Mouse (Mus musculus): Measurements from ENCODE around the gene Tcf20. TPM values are rescaled to one million over a fixed set of nuclear protein-coding genes. Genes with fewer than 3 reads are reported as not detected.

The Tcf20 gene
- polyA plus RNA-seq, 1 experiment = 38.4 TPM

GRCm38 (mm10) chr15:82822347-82822746 lies 165.3 kb downstream of the Tcf20 start:
- peaks cover 6% of the 10 kb centered on the region for H3K4me1 ChIP-seq (ENCODE audit: control insufficient read depth, insufficient read depth, low read length)
- H3K27ac ChIP-seq (ENCODE audit: insufficient read depth, low read length) = no peak overlapping the region
- TF ChIP-seq CTCF (IDR thresholded peaks at IDR 0.05; ENCODE audit: extremely low read depth, insufficient read depth, low read length) = no peak
- no peak for TF ChIP-seq POLR2A (IDR thresholded peaks at IDR 0.05; ENCODE audit: extremely low read depth, insufficient read depth, low read length)
- no peak overlapping the region for H3K4me3 ChIP-seq (ENCODE audit: insufficient read depth, low read length)

DNA sequence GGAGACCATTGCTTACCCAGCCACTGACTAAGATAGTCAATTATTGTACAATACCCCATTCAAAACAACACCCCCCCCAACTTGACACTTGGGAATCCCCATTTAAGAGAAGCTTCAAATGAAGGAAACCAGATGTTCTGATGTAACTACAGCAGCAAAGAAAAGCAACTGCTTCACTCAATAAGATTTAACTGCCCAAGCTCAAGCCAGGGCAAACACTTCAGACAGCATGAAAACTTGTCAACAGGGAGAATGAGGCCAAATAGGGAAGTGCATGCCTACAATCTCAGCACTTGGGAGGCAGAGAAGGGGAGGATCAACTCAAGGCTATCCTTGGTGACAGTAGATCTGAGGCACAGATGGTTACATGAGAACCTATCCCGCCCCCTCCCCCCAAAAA lies 166.0 kb downstream of the Tcf20 start:
- no peak overlapping the region for H3K27ac ChIP-seq (ENCODE audit: insufficient read depth, low read length)

DNA sequence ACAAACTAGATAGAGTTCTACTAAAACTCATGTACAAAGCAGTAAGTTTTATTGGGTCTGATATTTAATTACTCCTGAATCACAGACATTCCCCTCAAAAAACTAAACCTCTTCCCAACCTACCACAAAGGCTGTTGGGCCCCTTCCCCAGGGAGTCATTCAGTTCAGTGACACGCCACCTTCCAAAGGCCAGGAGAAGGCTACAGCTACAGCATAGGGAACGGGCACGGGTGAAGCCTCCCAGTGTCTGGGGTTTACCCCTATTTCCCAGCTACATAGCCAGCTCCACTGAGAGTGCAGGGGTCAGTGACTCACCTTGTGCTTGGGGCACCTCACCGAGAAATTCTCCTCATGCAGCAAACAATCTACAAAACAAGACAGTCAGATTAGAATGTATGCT lies 172.4 kb downstream of the Tcf20 start:
- Histone ChIP-seq H3K4me1 (ENCODE audit: control insufficient read depth, insufficient read depth, low read length) (peaks cover 3% of the 10 kb centered on the region), H3K4me3 (ENCODE audit: insufficient read depth, low read length) (no peak overlapping the region), H3K27ac (ENCODE audit: insufficient read depth, low read length) (no peak overlapping the region)
- TF ChIP-seq POLR2A (IDR thresholded peaks at IDR 0.05; ENCODE audit: extremely low read depth, insufficient read depth, low read length) (no peak), CTCF (IDR thresholded peaks at IDR 0.05; ENCODE audit: extremely low read depth, insufficient read depth, low read length) (no peak)

More for the DNA sequence above, 166.0 kb downstream of the Tcf20 start:
- H3K4me3 ChIP-seq (ENCODE audit: insufficient read depth, low read length) = no peak overlapping the region
- H3K4me1 ChIP-seq (ENCODE audit: control insufficient read depth, insufficient read depth, low read length) = peaks cover 6% of the 10 kb centered on the region
- no peak for TF ChIP-seq CTCF (IDR thresholded peaks at IDR 0.05; ENCODE audit: extremely low read depth, insufficient read depth, low read length)

GRCm38 (mm10) chr15:82814806-82815205 lies 172.9 kb downstream of the Tcf20 start:
- peaks cover 3% of the 10 kb centered on the region for H3K4me1 ChIP-seq (ENCODE audit: control insufficient read depth, insufficient read depth, low read length)
- H3K27ac ChIP-seq (ENCODE audit: insufficient read depth, low read length) = no peak overlapping the region
- H3K4me3 ChIP-seq (ENCODE audit: insufficient read depth, low read length) = no peak overlapping the region
- TF ChIP-seq POLR2A (IDR thresholded peaks at IDR 0.05; ENCODE audit: extremely low read depth, insufficient read depth, low read length) (no peak), CTCF (IDR thresholded peaks at IDR 0.05; ENCODE audit: extremely low read depth, insufficient read depth, low read length) (peak; percentile 89)

- H3K4me3 ChIP-seq (ENCODE audit: insufficient read depth, low read length) = no peak overlapping the region
- no peak overlapping the region for H3K27ac ChIP-seq (ENCODE audit: insufficient read depth, low read length)
- TF ChIP-seq POLR2A (IDR thresholded peaks at IDR 0.05; ENCODE audit: extremely low read depth, insufficient read depth, low read length) (no peak), CTCF (IDR thresholded peaks at IDR 0.05; ENCODE audit: extremely low read depth, insufficient read depth, low read length) (no peak)
- H3K4me1 ChIP-seq (ENCODE audit: control insufficient read depth, insufficient read depth, low read length) = peaks cover 3% of the 10 kb centered on the region
These were observed 173.4 kb downstream of the Tcf20 start for GRCm38 (mm10) chr15:82814321-82814720.

DNA sequence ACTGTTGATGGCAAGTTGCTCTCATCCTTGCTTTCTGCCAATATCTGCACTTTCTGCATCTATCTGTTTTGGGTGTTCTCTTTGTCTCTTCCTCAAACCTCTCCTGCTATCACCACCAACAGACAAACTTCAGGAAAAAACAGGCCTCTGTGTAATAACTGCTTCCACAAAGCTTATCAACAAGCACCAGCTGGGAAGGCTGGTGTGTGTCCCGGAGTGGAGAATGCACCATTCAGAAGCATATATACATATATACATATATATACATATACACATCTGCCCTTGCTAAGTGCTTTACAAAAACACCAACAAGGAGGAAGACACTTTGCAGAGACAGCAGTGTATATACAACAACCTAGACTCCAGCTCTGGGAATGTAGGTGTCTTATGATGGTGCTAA lies 177.1 kb downstream of the Tcf20 start:
- peaks cover 3% of the 10 kb centered on the region for H3K4me1 ChIP-seq (ENCODE audit: control insufficient read depth, insufficient read depth, low read length)
- no peak for TF ChIP-seq CTCF (IDR thresholded peaks at IDR 0.05; ENCODE audit: extremely low read depth, insufficient read depth, low read length)
- no peak overlapping the region for H3K4me3 ChIP-seq (ENCODE audit: insufficient read depth, low read length)
- H3K27ac ChIP-seq (ENCODE audit: insufficient read depth, low read length) = no peak overlapping the region

GRCm38 (mm10) chr15:82809511-82809910 lies 178.2 kb downstream of the Tcf20 start:
- Histone ChIP-seq H3K4me1 (ENCODE audit: control insufficient read depth, insufficient read depth, low read length) (peaks cover 3% of the 10 kb centered on the region), H3K4me3 (ENCODE audit: insufficient read depth, low read length) (no peak overlapping the region), H3K27ac (ENCODE audit: insufficient read depth, low read length) (no peak overlapping the region)
- no peak for TF ChIP-seq POLR2A (IDR thresholded peaks at IDR 0.05; ENCODE audit: extremely low read depth, insufficient read depth, low read length)
- no peak for TF ChIP-seq CTCF (IDR thresholded peaks at IDR 0.05; ENCODE audit: extremely low read depth, insufficient read depth, low read length)

- no peak for TF ChIP-seq POLR2A (IDR thresholded peaks at IDR 0.05; ENCODE audit: extremely low read depth, insufficient read depth, low read length)
- TF ChIP-seq CTCF (IDR thresholded peaks at IDR 0.05; ENCODE audit: extremely low read depth, insufficient read depth, low read length) = no peak
These were observed 180.5 kb downstream of the Tcf20 start for GRCm38 (mm10) chr15:82806969-82807763.

GRCm38 (mm10) chr15:82804708-82805639 lies 182.7 kb downstream of the Tcf20 start:
- TF ChIP-seq CTCF (IDR thresholded peaks at IDR 0.05; ENCODE audit: extremely low read depth, insufficient read depth, low read length) (peak; percentile 93), POLR2A (IDR thresholded peaks at IDR 0.05; ENCODE audit: extremely low read depth, insufficient read depth, low read length) (no peak)
- no peak overlapping the region for H3K27ac ChIP-seq (ENCODE audit: insufficient read depth, low read length)
- no peak overlapping the region for H3K4me3 ChIP-seq (ENCODE audit: insufficient read depth, low read length)
- H3K4me1 ChIP-seq (ENCODE audit: control insufficient read depth, insufficient read depth, low read length) = no peaks in the 10 kb centered on the region; the same call in 1 of the 2 replicates

More at GRCm38 (mm10) chr15:82806969-82807763, 180.5 kb downstream of the Tcf20 start:
- H3K4me3 ChIP-seq (ENCODE audit: insufficient read depth, low read length) = no peak overlapping the region
- H3K4me1 ChIP-seq (ENCODE audit: control insufficient read depth, insufficient read depth, low read length) = peaks cover 3% of the 10 kb centered on the region
- H3K27ac ChIP-seq (ENCODE audit: insufficient read depth, low read length) = no peak overlapping the region
